Mouse (Mus musculus) thymus, postnatal 10 days (tissue): ENCODE measurements at regions not wholly inside any gene's neighbourhood (a gene's known extent, or its start where the extent isn't known, plus 50 kb on each side); places are given as distances from the start of the nearest gene placed in this dataset.
"Not testable (repeated sequence)": the region's sequence is repeated elsewhere in the genome, so short reads cannot be mapped to it uniquely, and the experiment has no call there.

Source experiments
- DNase-seq, 2 experiments: peaks; one replicate each; pipeline ENCODE4 v3.0.0; 2021; ENCODE audit warnings: low spot score in 2 of 2

DNA sequence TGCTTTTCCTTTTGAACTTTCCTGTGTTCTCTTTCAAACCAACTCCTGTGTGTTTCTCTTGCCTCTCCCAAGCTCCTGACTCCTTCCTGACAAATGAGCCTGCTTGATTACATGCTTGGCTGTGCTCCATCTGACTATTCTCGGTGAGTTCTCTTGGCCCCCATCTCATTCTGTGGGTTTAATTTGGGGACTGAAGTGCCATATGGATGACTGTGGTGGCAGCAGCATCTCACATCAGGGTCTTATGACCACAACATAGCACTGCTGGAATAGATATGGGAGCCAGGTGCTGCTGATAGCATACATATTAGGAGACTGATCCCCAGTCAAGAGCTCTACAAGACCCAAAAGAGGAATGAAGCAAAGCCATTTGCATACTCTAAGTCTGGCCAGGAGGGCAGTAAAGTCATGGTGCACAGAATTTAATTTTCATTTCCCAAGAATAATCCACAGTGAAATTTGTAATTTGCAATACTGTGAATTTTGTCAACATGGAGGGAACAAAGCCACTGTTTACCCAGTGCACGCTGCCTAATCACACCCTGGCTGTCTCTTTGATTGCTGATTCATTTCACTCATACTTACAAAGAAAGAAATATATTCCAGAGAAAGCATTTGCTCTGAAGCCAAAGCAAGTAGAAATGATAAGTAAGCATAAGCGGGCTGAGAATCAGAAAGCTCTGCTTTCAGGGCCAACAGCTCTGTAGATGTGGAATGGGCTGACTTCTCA lies 1478.4 kb upstream of the Gm7489 start:
- DNase-seq = no peak

DNA sequence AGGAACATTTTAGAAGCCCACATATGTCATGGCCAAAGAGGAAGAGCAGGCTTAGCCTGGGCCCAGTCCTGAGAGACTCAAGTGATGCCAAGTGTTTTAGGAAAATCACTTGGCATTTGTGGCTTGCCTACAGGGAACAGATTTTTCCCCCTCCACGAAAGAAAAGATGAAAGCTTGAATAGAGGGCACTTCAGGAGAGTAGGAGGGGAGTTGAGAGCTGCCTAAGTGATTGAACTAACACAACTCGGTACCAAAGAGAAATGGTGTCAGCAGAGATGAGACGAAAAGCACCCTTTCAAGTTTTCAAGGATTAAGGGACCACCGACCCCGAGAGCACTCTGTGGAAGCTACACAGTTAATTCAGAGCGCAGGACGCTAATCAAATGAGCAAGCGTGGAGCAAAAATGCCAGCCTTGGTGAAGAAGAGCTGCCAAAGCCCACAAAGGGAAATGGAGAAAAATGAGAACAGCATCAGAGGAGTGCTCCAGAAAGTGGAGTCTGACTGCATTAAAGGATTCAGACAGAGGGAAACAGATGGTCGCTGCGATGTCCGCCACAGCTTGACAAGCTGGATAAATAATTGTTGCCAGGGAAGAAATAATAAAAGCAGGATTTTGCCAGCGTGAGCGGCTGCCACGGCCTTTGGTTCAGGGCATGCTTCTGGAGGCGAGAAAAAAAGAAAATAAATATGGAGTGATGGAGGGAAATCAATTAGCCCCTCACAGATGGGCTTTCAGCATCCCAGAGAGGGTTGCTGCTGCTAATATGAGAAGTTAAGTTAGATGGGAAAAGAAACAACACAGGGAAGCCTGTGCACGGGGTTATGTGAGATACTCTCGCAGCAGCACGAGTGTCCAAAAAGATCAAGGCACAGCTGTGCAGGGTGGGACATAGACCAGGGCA lies 1471.6 kb upstream of the Gm7489 start:
- DNase-seq = no peak

DNA sequence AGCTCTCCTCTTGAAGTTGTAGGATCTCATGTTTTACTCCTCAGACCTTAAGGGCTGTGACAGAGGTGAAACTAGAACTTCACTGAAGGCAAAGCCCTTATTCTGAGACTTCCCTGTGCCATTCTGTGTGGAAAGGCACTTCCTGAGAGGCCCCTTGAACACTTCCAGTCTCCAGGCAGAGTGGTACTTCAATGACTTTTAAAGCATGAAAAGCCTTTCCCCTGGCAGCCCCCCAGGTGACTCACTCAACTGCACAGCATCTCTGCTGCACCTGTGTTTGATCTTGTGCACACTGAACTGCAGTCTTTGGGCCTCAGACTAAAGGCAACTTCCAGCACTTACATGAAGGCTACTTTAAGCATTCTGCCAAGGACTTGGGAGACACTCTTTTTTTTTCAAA lies 1458.7 kb upstream of the Gm7489 start:
- no peak for DNase-seq

DNA sequence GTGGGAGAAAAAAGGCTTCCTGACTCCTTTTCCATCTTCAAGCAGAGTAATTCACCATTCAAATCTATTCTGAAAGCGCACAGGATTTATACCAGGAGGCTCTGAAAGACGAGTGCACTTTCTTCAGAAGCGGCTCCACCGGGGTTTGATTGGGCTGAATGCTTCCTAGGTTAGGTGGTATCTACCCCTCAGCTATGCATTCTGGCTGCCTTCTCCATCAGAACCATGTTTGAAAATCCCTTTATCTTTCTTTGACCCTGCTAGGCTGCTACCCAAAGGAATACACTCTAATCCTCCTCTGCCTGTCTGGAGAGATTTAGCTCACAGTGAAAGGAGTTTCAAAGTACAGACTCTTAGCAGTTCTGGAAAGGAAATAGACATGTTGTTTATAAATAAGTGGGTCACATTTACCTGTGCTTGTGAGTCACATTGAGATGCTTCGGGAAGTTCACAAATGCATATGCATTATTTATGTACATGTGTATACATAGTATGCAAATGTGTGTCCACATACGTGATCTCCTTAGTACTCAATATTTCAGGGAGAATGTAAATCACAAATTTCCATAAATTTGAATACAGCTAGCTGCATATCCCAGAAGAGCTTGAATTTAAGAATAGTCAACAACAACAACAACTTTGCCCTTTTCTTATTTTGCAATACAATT lies 1454.1 kb upstream of the Gm7489 start:
- no peak for DNase-seq

DNA sequence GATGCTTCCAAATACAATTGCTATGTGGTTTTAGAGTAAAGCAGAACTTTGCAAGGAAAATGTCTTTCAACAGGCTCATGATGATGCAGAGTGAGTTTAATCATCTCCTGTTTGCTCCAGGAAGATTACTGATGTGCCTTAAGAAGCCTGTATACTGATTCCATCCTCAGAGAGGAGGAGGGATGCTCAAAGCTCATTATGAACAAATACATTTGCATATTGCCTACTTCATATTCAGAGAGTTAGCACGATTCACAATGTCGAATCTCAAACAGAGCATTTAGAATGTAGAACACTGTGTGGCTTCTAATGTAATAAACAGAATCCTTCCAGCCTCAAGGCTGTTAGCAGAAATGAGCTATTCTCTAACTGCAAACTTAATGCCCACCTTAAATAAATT lies 1451.1 kb upstream of the Gm7489 start:
- no peak for DNase-seq

DNA sequence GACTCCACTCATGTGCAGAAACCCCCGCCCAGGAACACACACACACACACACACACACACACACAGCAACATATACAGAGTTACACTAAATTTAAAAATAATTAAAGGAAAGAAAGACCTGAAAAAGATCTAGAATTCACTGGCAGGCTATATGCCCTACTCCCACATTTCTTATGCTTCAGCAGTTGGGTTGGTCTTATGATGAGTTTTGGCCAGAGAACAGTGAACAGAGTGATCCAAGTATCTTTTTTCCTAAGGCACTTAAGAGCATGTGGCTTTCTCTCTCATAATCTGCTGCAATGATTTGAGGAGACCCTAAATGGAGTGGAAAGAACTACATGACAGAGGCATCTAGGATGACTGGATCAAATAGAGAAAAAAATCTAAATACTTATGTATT lies 1446.3 kb upstream of the Gm7489 start:
- DNase-seq = no peak

DNA sequence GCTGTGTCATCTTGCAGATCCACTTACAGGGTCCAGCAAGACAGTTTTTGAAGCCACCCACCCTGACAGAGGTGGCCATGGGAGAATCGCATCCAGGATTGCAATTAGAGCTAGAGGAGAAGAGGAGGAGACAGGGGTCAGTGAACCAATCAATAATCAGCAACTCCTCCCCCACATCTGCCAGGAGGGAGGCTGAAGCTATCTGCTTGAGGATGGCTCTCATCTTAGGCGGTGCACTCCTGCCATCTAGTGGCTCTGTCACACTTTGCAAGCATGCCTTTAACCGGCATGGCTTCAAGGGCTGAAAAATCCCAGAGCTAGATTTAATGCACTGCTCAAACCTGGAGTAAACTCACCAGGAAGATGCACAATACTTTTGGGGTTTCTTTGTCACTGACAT lies 1425.9 kb upstream of the Gm7489 start:
- peak; percentile 7 to 43 for DNase-seq

DNA sequence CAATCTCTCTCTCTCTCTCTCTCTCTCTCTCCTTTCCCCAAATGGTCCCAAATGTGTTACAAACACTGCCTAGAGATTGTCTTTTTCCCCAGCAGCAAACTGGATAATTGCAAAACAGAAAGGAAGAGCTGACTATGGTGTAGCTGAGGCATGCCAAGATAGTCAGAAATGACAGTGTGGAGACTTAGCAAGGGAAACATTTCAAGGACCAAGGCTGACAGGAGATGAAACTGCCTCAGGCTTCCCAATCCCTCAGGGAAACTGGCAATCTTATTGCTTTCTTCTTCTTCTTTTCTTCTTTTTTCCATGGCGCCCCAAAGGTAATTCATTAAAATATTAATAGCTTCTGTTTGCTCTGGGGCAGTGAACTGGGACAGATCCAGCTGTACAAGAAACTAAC lies 1425.4 kb upstream of the Gm7489 start:
- DNase-seq = no peak

DNA sequence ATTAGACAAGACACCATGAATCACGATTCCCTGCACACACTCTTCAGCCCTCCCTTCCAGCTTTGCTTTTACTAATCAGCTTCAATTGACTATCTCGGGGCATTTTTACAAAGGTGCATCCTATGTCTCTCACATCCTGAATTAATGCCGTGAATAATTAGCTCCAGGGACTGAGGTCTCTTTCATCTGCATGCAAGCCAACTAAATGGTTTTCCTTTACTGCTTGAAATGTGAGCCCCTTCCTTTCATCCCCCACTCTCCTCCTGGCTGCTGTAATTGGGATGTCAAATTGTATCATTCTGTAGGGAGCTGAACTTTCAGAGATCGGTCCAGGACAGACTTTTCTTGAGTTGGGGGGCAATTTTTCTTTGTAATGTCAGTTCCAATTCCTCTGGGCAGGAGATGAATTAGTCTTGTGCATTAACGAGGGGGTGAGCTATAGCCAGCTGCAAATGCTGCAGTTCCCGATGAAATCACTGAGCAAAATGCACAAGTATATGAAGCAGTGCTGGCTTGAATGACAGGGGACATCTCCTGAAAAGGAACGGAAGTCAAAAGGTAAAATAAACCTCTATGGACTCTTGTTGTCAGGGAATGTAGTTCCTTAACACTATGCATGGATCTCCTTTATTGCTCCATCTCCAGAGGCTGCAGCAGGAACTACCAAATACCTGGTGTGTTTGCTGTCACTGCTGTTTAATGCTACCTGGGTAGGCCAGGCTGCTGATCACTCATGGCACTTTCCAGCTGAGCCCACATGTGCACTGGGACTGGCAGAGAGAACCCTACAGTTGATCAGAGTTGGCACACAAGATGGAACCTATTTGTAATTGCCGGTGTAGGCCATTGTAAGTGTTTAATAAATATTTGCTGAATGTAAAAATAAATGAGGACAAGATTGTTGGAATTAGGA lies 1420.2 kb upstream of the Gm7489 start:
- DNase-seq = no peak

DNA sequence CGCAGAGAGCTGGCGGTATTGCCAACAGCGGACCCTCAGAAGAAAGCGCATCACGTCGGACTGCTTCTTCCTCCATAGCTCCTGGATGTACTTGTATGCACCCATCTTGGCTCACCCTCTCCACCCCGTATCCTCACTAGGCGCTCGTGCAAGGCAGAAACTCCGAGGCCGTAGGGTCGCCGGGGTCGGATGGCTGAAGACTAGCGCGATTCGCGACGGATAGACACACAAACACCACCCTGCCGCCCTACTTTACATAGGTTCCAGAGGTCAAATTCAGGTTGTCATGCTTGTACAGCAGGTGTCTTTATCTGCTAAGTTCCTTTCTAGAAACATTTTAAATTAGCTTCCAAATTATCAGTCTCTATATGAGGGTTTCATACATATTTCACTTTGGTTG lies 1406.6 kb upstream of the Gm7489 start:
- not testable (repeated sequence) for DNase-seq

DNA sequence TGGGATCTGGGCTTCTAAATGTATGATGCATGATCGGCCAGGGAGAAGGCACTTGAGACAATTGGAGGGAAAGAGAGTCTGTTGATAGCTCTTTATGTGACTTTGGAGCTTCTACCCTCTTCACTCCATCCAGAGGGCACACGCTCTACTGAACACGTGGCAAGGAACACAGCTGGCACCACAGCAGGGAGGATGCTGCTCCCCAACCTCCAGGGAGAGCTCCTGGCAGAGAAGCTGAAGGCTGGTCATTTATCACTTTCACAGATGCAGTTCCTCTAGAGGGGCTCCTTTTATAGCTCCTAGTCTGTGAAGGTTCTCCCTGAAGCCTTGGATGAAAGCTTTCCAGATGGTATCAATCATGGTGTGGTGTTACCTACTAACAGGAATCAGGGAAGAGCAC lies 1403.9 kb upstream of the Gm7489 start:
- DNase-seq = no peak

DNA sequence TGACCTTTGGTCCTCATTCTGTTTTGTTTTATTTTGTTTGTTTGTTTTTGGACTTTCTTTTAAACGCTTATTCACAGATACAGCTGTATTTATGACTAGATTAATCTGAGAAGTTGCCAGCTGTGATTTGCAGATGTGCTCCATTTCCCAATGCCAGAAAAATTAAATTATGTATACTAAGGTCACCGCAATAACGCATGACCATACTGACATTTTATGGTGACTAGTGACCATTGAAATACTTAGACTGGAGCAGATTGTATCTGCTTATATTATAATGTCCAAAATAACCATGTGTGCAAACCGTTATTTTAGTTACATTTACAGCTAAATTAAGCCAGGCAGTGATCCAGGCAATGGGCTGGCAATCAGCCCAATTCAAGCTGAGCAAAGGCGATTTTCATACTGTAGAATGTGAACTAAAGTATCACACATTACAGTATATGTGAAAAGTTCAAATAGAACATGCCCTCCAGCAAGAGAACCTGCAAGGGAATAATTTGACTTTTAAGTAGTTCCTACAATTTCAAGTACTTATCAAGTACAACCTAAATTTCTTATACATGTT lies 1401.0 kb upstream of the Gm7489 start:
- no peak for DNase-seq

DNA sequence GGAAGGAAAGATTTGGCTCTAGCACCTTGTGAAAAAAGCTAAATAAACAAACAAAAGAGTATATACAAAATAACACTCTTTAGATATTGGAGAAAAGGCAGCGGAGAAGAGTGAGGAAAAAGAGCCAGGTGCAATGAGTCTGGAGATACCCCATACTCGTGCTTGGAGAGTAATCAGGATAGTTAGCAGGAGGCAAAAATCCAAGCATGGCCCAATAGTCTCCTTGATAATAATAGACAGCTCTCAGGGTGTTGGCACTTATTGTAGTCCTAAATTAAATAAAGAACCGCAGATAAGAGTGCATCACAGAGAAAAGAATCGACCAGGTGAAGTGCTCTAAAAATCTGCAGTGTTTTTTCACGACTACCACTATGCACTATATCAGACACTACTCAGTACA lies 1400.4 kb upstream of the Gm7489 start:
- no peak for DNase-seq

DNA sequence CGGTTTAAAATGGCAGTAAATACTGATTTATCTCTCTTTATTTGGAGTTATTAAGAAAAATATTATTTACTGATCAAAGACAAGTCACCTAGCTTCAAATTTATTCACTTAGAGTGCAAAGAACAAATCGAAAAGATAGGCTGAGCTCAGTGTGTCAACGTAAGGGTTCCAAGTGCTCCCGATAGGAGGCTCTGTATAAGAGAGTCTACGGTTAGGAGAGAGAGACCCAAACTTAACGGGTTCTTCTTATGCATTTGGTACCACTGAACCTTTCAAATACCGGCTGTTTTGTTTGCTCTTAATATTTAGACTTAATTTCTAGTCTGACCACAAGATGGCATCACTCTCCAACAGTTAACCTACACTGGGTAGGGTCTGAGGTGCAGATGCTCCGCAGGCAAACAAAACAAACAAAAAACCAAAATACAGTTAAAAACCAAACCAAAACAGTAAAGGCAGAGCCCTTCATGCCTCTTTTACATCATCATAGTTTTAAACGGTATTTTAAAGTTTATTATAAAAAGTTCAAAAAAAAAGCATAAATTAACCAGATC lies 1379.4 kb upstream of the Gm7489 start:
- peak in 1 of 2 experiments; percentile 27 for DNase-seq

DNA sequence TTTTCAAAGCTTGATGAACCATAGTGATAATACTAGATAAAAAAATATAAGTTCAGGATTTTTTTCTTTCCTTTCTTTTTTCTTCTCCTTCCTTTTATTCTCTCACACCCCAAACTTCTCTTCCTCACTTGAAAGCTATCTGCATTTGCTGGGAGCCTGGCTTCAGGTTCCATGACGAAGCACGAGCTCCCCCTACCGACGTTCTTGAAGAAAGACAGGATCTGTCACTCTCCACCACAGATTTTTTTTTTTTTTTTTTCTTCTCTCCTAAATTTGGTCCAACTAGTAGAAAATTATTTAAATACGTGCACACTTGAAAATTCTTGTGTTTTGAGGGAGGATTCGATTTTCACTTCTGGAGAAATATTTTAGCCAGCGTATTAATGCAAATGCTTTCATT lies 1377.8 kb upstream of the Gm7489 start:
- peak in 1 of 2 experiments; percentile 51 for DNase-seq

DNA sequence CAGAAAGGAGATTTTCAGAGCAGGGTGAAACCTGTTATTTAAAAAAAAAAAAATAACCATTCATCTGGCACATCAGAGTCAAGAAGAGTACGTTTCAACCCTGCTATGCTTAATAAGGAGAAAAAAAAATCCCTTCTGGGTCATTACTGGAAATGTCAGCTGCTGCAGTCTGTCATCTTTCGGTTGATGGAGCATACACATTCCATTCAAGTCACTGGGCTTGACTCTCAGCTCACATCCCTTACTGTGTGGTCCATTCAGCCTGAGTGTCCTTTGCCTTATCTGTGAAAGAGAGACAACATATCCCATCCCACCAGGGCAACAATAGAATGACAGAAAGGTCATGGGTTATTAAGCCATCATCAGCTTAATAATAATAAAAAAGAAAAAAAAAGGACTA lies 1376.1 kb upstream of the Gm7489 start:
- DNase-seq = no peak

DNA sequence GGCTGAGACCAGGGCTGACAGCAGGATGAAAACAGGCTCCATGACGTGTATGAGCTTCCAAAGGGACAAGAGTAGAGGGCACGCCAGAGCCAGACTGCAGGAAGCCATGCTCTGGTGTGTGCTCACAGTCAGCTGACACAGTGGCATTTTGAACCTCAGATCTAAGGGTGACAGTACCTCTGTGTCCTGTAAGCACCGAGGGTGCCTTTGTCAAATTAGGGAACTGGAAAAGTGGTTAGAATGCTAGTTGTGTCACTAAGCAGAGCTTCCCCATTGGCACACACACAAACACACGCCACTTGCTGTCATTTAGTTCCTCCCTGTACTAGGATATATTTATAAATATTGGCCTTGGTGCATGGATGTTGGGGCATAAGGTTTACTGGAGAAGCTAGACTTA lies 1374.6 kb upstream of the Gm7489 start:
- DNase-seq = no peak

DNA sequence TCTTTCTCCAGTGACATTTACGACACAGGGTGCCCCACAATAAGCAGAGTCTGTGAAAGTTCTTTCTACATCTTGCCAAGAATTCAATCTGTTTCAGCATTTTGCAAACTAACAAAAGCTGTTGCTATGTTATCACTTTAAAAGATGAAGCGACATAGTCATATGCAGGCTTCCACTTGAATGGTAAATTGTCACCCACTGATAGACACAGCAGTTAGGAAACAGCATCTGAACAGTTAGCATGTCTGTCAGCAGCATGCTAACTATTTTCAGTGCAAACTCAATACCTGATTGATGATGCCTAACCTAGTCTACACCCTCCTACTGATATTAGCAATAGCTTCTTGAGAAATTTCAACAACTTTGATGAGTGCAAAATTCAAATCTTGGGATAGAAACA lies 1348.1 kb upstream of the Gm7489 start:
- DNase-seq = no peak

DNA sequence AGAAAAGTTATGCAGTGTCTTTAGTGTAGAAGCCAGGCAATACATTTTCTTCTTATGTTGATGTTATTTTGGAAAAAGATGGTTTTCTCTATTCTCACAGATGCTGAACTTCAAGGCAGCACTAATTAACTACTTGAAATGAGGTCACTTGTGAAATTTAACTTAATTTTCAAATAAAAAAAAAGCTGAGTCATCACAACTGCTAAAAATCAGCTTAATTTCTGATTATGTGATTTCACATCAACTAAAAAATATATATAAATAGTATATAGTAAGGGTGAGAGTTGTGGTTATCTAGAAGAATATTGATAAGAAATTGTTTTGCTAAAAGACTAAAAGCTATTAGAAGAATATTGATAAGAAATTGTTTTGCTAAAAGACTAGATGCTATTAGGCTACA lies 1326.0 kb upstream of the Gm7489 start:
- DNase-seq = no peak

DNA sequence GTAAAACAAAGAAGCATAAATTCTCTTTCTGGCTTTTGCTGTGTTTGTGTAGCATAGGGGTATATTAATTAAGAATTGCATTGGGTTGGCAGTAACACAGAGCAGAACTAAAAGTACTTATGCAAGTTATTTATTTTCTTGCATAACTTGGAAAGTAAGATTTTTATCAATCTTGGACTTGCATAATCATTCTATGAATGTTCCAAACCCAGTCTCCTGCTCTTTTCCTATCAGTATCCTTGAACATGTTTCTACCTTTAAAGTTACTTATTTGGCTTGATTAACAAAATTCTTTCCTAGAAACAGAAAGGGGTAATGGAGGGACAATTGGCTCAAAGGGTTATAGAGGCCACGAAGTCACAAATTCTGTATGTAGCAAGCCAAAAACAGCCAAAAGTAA lies 1320.6 kb upstream of the Gm7489 start:
- no peak for DNase-seq

DNA sequence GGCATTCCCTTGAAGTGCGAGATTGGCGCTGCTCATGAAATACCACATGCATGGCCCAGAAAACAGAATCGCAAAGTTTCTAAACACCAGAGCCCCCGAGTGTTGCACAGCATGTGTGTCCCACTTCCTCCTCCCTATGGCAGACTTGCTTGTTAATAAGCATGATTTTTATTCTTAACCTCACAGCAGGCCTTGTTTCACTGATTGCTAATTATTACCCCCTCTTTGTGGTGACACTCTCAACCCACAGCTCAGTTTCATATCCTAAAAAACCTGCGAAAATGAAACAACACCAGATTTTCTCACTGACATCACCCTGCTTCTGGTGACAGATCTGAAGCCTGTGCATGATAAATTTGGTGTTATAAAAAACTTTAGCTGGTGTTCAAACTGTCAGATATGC lies 1319.3 kb upstream of the Gm7489 start:
- no peak for DNase-seq
